Mouse (Mus musculus): ENCODE measurements around the gene St6galnac3. TPM values are rescaled to one million over a fixed set of nuclear protein-coding genes. Genes with fewer than 3 reads are reported as not detected.

St6galnac3 gene
- total RNA-seq, 1 experiment from 2014 or later = 9.1 TPM

GRCm38 (mm10) chr3:153181242-153181641 is 543.7 kb downstream of the St6galnac3 start:
- no peak for ATAC-seq (replicated peaks in 1 of 2; ENCODE audit: insufficient read depth in 1 of 2, low FRiP score in 2 of 2, low TSS enrichment in 1 of 2, low read depth in 1 of 2, poor library complexity in 2 of 2, severe bottlenecking in 2 of 2)

DNA sequence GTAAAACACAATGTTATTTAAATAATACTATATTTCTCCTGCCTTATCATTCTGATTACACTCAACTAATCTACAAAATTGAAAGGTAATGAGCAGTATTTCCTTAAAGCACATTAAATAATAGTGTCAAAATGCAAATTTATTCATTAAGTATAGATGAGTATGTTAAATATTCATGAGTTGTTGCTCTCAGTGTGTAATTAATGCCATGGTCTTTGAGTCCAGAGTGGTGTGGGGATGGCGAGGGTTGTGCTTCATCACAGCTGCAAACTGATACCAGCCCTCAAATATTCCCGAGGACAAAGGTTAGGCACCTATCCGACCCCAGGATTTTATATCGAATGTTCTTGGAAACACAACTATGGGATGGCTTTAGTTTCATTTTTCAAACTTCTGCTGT is 548.2 kb downstream of the St6galnac3 start:
- ATAC-seq (replicated peaks in 1 of 2; ENCODE audit: insufficient read depth in 1 of 2, low FRiP score in 2 of 2, low TSS enrichment in 1 of 2, low read depth in 1 of 2, poor library complexity in 2 of 2, severe bottlenecking in 2 of 2) = no peak

DNA sequence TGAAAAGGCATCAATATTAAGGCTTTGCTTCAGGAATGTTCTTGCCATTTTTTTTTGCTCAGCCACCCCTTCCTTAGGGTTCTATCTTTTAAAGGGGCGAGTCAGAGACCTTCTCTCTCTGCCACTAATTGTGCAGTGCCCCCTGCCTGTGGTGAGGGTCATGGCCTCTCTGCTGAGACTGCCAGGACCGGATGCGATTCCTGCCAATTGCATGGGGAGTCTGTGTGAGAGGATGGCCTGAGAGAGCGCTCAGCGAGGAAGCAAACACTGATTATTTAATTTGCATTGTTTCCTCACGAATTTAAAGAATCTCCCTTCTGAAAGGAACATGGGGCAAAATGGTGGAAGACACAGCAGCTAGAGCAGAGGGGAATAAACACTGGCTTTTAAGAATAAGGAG is 548.6 kb downstream of the St6galnac3 start:
- no peak for ATAC-seq (replicated peaks in 1 of 2; ENCODE audit: insufficient read depth in 1 of 2, low FRiP score in 2 of 2, low TSS enrichment in 1 of 2, low read depth in 1 of 2, poor library complexity in 2 of 2, severe bottlenecking in 2 of 2)

GRCm38 (mm10) chr3:153174336-153175033 is 550.5 kb downstream of the St6galnac3 start:
- no peak for ATAC-seq (replicated peaks in 1 of 2; ENCODE audit: insufficient read depth in 1 of 2, low FRiP score in 2 of 2, low TSS enrichment in 1 of 2, low read depth in 1 of 2, poor library complexity in 2 of 2, severe bottlenecking in 2 of 2)

DNA sequence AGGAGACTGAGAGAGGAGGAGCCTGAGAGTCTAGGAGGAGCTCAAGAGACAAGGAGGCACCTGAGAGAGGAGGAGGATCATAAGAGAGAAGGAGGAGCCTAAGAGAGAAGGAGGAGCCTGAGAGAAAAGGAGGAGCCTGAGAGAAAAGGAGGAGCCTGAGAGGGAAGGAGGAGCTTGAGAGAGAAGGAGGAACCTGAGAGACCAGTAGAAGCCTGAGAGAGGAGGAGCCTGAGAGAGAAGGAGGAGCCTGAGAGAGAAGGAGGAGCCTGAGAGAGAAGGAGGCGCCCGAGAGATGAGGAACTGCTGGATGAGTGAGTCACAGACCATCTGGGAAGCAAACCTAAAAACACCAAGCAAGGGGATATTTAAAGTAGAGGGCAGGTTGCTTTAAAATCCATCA is 551.4 kb downstream of the St6galnac3 start:
- no peak; a peak in 1 of 4 replicates for ATAC-seq (replicated peaks in 1 of 2; ENCODE audit: insufficient read depth in 1 of 2, low FRiP score in 2 of 2, low TSS enrichment in 1 of 2, low read depth in 1 of 2, poor library complexity in 2 of 2, severe bottlenecking in 2 of 2)

- ATAC-seq (replicated peaks in 1 of 2; ENCODE audit: insufficient read depth in 1 of 2, low FRiP score in 2 of 2, low TSS enrichment in 1 of 2, low read depth in 1 of 2, poor library complexity in 2 of 2, severe bottlenecking in 2 of 2) = no peak
Observed at GRCm38 (mm10) chr3:153170146-153170545, 554.8 kb downstream of the St6galnac3 start.

DNA sequence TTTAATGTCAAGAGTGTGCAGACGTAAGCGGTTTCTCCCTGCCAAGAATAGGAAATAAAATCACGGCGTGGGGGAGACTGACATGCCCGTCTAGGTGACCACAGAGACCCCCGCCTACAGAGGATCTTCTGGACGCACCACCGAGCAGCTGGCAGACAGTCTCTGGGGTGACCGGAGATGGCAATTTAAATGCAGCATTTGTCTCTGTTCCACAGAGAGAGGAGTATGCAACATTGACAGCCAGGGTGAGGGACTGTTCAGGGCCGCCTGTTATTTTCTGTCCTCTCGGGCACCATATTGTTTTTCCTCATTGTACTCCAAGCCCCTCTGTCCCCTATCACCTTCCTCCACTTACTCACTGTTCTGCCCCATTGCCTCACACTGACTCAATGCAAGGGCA is 555.2 kb downstream of the St6galnac3 start:
- no peak for ATAC-seq (replicated peaks in 1 of 2; ENCODE audit: insufficient read depth in 1 of 2, low FRiP score in 2 of 2, low TSS enrichment in 1 of 2, low read depth in 1 of 2, poor library complexity in 2 of 2, severe bottlenecking in 2 of 2)

DNA sequence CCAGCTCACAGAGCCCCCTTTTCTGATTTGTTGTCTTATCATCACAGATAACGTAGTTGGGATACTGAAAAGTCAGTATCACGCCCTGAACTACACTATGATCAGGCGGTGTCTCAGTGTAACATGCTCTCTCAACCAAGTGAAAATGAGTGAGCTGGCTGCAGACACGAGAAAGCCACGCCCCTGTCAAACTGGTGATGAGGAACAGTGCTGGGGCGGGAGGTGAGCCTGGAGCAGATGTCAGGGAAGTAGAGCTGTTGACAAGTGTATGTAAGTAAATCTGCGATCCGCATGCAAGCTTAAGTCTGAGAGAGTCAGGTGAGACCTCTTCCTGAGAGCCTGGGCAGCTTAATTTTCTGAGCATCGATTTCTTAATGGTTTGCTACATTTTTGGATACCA is 563.3 kb downstream of the St6galnac3 start:
- ATAC-seq (replicated peaks in 1 of 2; ENCODE audit: insufficient read depth in 1 of 2, low FRiP score in 2 of 2, low TSS enrichment in 1 of 2, low read depth in 1 of 2, poor library complexity in 2 of 2, severe bottlenecking in 2 of 2) = no peak

- ATAC-seq (replicated peaks in 1 of 2; ENCODE audit: insufficient read depth in 1 of 2, low FRiP score in 2 of 2, low TSS enrichment in 1 of 2, low read depth in 1 of 2, poor library complexity in 2 of 2, severe bottlenecking in 2 of 2) = no peak
Observed at GRCm38 (mm10) chr3:153160683-153161082, 564.3 kb downstream of the St6galnac3 start.

DNA sequence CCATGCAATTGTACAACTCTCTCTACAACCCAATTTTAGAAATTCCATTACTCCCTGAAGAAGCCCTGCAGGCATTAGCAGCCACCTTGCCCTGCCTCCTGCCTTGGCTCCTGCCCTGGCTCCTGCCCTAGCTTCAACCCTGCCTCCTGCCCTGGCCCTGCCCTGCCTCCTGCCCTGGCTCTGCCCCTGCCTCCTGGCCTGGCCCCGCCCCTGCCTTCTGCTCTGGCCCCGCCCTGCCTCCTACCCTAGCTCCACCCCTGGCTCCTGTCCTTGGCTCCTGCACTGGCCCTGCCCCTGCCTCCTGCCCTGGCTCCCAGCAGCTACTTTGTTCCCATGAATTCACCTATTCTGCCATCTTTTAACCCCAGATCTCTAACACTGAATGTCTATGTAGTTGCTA is 576.1 kb downstream of the St6galnac3 start:
- peak in 1 of 2 experiments; percentile 68; a peak in 2 of 4 replicates for ATAC-seq (replicated peaks in 1 of 2; ENCODE audit: insufficient read depth in 1 of 2, low FRiP score in 2 of 2, low TSS enrichment in 1 of 2, low read depth in 1 of 2, poor library complexity in 2 of 2, severe bottlenecking in 2 of 2)

Other genes with a start within 250 kb of the St6galnac3 start
- not detected in 2 replicates for gene Asb17, start 119.0 kb upstream of the St6galnac3 start, total RNA-seq (2017)
- gene Msh4, start 181.0 kb upstream of the St6galnac3 start, total RNA-seq (2017) = 0.20 and 0.44 TPM in 2 replicates
- gene Rabggtb, start 187.8 kb upstream of the St6galnac3 start, total RNA-seq (2017) = 138 and 151 TPM in 2 replicates
- gene Acadm, start 219.5 kb upstream of the St6galnac3 start, total RNA-seq (2017) = 359 and 587 TPM in 2 replicates
- gene Slc44a5, start 248.3 kb upstream of the St6galnac3 start, total RNA-seq (2017) = not detected in 2 replicates

Measured in hematopoietic stem cell, adult 5-6 weeks (primary cell).